Mouse (Mus musculus) kidney, adult 2 months (tissue): Measurements from ENCODE around the gene Maz.

Experiments
- CTCF ChIP-seq: fragments of 200-500 bp; conservative IDR thresholded peaks from 2 replicates; pipeline ENCODE4 v1.5.1; 2011; ENCODE audit warnings: low read depth, mild to moderate bottlenecking, control low read depth, low read length, moderate library complexity, mixed read lengths; ENCODE audit not compliant: insufficient read depth, insufficient read length
- POLR2A ChIP-seq: fragments of 200-500 bp; IDR thresholded peaks from one replicate; pipeline ENCODE4 v1.6.1; 2011; ENCODE audit warnings: low read depth, low read length, control low read depth

DNA sequence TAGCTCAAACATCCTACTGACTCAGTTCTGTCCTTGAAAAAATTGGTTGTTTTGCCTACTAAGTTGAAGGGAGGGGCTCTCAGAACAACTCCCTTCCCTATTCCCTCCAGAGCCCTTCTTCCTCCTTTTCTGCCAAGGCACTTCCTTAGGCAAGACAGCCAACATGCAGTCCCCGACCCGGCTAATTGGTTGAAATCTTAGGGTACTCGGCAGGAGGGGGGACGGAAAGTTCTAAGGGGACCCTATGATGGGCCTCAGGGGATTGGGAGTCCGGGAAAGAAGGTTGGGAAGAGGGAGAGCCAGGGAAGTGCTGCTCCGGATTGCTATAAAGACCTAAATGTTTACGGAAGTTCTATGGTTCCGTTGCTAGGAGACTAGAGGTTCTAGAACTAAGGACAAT is 51.3 kb downstream of the Maz start:
- no peak for TF ChIP-seq CTCF
- no peak for TF ChIP-seq POLR2A
